Mouse (Mus musculus) layer of hippocampus, postnatal 10 days (tissue): ENCODE measurements around the gene Agps. TPM values are rescaled to one million over a fixed set of nuclear protein-coding genes. Genes with fewer than 3 reads are reported as not detected.
"Not testable (repeated sequence)": the region's sequence is repeated elsewhere in the genome, so short reads cannot be mapped to it uniquely, and the experiment has no call there.

ENCODE experiments used
- DNase-seq, 2 experiments: peaks; one replicate each; pipeline ENCODE4 v3.0.0; 2021; ENCODE audit warnings: low spot score in 2 of 2
- total RNA-seq, 2 experiments: library from RNA; stranded (reverse); gene quantifications; 2 replicates each; pipeline ENCODE4 v1.2.3; 2021

Gene Agps
- total RNA-seq, 2 experiments from 2014 or later, result 58.4 to 58.7 TPM

GRCm38 (mm10) chr2:75929141-75929540, 97.2 kb downstream of the Agps start:
- no peak for DNase-seq

GRCm38 (mm10) chr2:75929786-75930444, 97.9 kb downstream of the Agps start:
- no peak for DNase-seq

GRCm38 (mm10) chr2:75930941-75931340, 99.0 kb downstream of the Agps start:
- DNase-seq, result no peak

- no peak for DNase-seq
These were observed 101.6 kb downstream of the Agps start for GRCm38 (mm10) chr2:75933541-75933940.

GRCm38 (mm10) chr2:75936685-75937084, 104.7 kb downstream of the Agps start:
- DNase-seq, result not testable (repeated sequence)

- DNase-seq, result not testable (repeated sequence)
These were observed 105.6 kb downstream of the Agps start for GRCm38 (mm10) chr2:75937520-75938116.

- peak; percentile 82 for DNase-seq
These were observed 106.4 kb downstream of the Agps start, which contains the start of gene Ttc30b for GRCm38 (mm10) chr2:75938117-75939063. Gene Ttc30b (minus strand): TSS chr2:75938585.

GRCm38 (mm10) chr2:75950685-75951084, 118.7 kb downstream of the Agps start:
- DNase-seq, result no peak

GRCm38 (mm10) chr2:75953320-75953719, 121.3 kb downstream of the Agps start:
- DNase-seq, result no peak

- DNase-seq, result no peak
These were observed 123.7 kb downstream of the Agps start for GRCm38 (mm10) chr2:75955709-75956108.

- no peak for DNase-seq
These were observed 127.3 kb downstream of the Agps start for GRCm38 (mm10) chr2:75959183-75959849.

- no peak for DNase-seq
These were observed 127.9 kb downstream of the Agps start for GRCm38 (mm10) chr2:75959850-75960365.

GRCm38 (mm10) chr2:75960366-75961330, 128.7 kb downstream of the Agps start:
- DNase-seq, result no peak

- no peak for DNase-seq
These were observed 131.3 kb downstream of the Agps start for GRCm38 (mm10) chr2:75963211-75963840.

- DNase-seq, result no peak
These were observed 132.1 kb downstream of the Agps start for GRCm38 (mm10) chr2:75964051-75964450.

GRCm38 (mm10) chr2:75964512-75964911, 132.5 kb downstream of the Agps start:
- peak; percentile 63 to 71 for DNase-seq

GRCm38 (mm10) chr2:75964972-75965371, 133.0 kb downstream of the Agps start:
- DNase-seq, result peak; percentile 69 to 78

GRCm38 (mm10) chr2:75974131-75974530, 142.2 kb downstream of the Agps start:
- no peak for DNase-seq

- not testable (repeated sequence) for DNase-seq
These were observed 144.1 kb downstream of the Agps start for GRCm38 (mm10) chr2:75976070-75976469.
